Mouse (Mus musculus): Measurements from ENCODE around the gene Vegfa. TPM values are rescaled to one million over a fixed set of nuclear protein-coding genes. Genes with fewer than 3 reads are reported as not detected.

The Vegfa gene
- polyA plus RNA-seq, 1 experiment from 2014 or later: 3.3 TPM

GRCm38 (mm10) chr17:46021760-46022159 lies 10.4 kb downstream of the Vegfa start:
- ATAC-seq (ENCODE audit: insufficient number of reproducible peaks, low FRiP score, low TSS enrichment, low read depth): no peak
- H3K27ac ChIP-seq (replicated peaks; ENCODE audit: low read depth, low read length): no peak overlapping the region
- H3K36me3 ChIP-seq (ENCODE audit: control insufficient read depth, insufficient read depth, low read length): peaks cover 42% of the 10 kb centered on the region
- WGBS: 94% methylated on average over 9 of the region's 9 CpGs
- H3K9ac ChIP-seq (ENCODE audit: low read length): no peak overlapping the region
- no peaks in the 10 kb centered on the region for H3K27me3 ChIP-seq (ENCODE audit: control insufficient read depth, insufficient read depth, low read length)
- no peak for DNase-seq (ENCODE audit: low spot score)
- 0 out of 2 replicates have a peak, but pooled peaks cover 3% of the 10 kb centered on the region for H3K4me1 ChIP-seq (ENCODE audit: control insufficient read depth, insufficient read depth, low read length)
- H3K4me2 ChIP-seq (ENCODE audit: low read depth, severe bottlenecking): no peak overlapping the region
- no peak overlapping the region for H3K4me3 ChIP-seq (ENCODE audit: low read depth, low read length)
- H3K9me3 ChIP-seq (ENCODE audit: control insufficient read depth, low read length): no peaks in the 10 kb centered on the region

- WGBS: 94% methylated on average over 7 of the region's 7 CpGs
- H3K9me3 ChIP-seq (ENCODE audit: control insufficient read depth, low read length): no peaks in the 10 kb centered on the region
- ATAC-seq (ENCODE audit: insufficient number of reproducible peaks, low FRiP score, low TSS enrichment, low read depth) (no peak), DNase-seq (ENCODE audit: low spot score) (no peak)
- 0 out of 2 replicates have a peak, but pooled peaks cover under 1% of the 10 kb centered on the region for H3K4me1 ChIP-seq (ENCODE audit: control insufficient read depth, insufficient read depth, low read length)
- H3K4me2 ChIP-seq (ENCODE audit: low read depth, severe bottlenecking): no peak overlapping the region
- H3K27ac ChIP-seq (replicated peaks; ENCODE audit: low read depth, low read length): no peak overlapping the region
- H3K27me3 ChIP-seq (ENCODE audit: control insufficient read depth, insufficient read depth, low read length): no peaks in the 10 kb centered on the region
- peaks cover 43% of the 10 kb centered on the region for H3K36me3 ChIP-seq (ENCODE audit: control insufficient read depth, insufficient read depth, low read length)
- no peak overlapping the region for H3K4me3 ChIP-seq (ENCODE audit: low read depth, low read length)
- H3K9ac ChIP-seq (ENCODE audit: low read length): no peak overlapping the region
Observed at GRCm38 (mm10) chr17:46021173-46021572, 11.0 kb downstream of the Vegfa start.

GRCm38 (mm10) chr17:46020579-46020978 lies 11.6 kb downstream of the Vegfa start:
- Histone ChIP-seq H3K36me3 (ENCODE audit: control insufficient read depth, insufficient read depth, low read length) (peaks cover 40% of the 10 kb centered on the region), H3K4me3 (ENCODE audit: low read depth, low read length) (no peak overlapping the region), H3K4me2 (ENCODE audit: low read depth, severe bottlenecking) (no peak overlapping the region)

GRCm38 (mm10) chr17:46018736-46019004 lies 13.5 kb downstream of the Vegfa start:
- no peak for ATAC-seq (ENCODE audit: insufficient number of reproducible peaks, low FRiP score, low TSS enrichment, low read depth)
- Histone ChIP-seq H3K36me3 (ENCODE audit: control insufficient read depth, insufficient read depth, low read length) (peaks cover 33% of the 10 kb centered on the region), H3K27ac (replicated peaks; ENCODE audit: low read depth, low read length) (no peak overlapping the region)

More at GRCm38 (mm10) chr17:46020579-46020978, 11.6 kb downstream of the Vegfa start:
- ATAC-seq (ENCODE audit: insufficient number of reproducible peaks, low FRiP score, low TSS enrichment, low read depth) (no peak), DNase-seq (ENCODE audit: low spot score) (no peak)
- WGBS: 71% methylated on average over 7 of the region's 7 CpGs
- Histone ChIP-seq H3K27ac (replicated peaks; ENCODE audit: low read depth, low read length) (no peak overlapping the region), H3K4me1 (ENCODE audit: control insufficient read depth, insufficient read depth, low read length) (no peaks in the 10 kb centered on the region), H3K9ac (ENCODE audit: low read length) (no peak overlapping the region), H3K9me3 (ENCODE audit: control insufficient read depth, low read length) (no peaks in the 10 kb centered on the region), H3K27me3 (ENCODE audit: control insufficient read depth, insufficient read depth, low read length) (no peaks in the 10 kb centered on the region)

GRCm38 (mm10) chr17:46017946-46018735 lies 14.0 kb downstream of the Vegfa start:
- Histone ChIP-seq H3K36me3 (ENCODE audit: control insufficient read depth, insufficient read depth, low read length) (peaks cover 31% of the 10 kb centered on the region), H3K4me2 (ENCODE audit: low read depth, severe bottlenecking) (no peak overlapping the region), H3K27me3 (ENCODE audit: control insufficient read depth, insufficient read depth, low read length) (no peaks in the 10 kb centered on the region), H3K4me3 (ENCODE audit: low read depth, low read length) (no peak overlapping the region), H3K4me1 (ENCODE audit: control insufficient read depth, insufficient read depth, low read length) (no peaks in the 10 kb centered on the region), H3K9ac (ENCODE audit: low read length) (no peak overlapping the region), H3K9me3 (ENCODE audit: control insufficient read depth, low read length) (no peaks in the 10 kb centered on the region), H3K27ac (replicated peaks; ENCODE audit: low read depth, low read length) (no peak overlapping the region)
- WGBS: 89% methylated on average over 24 of the region's 24 CpGs
- ATAC-seq (ENCODE audit: insufficient number of reproducible peaks, low FRiP score, low TSS enrichment, low read depth) (no peak), DNase-seq (ENCODE audit: low spot score) (no peak)

More at GRCm38 (mm10) chr17:46018736-46019004, 13.5 kb downstream of the Vegfa start:
- no peaks in the 10 kb centered on the region for H3K9me3 ChIP-seq (ENCODE audit: control insufficient read depth, low read length)
- 89% methylated on average over 10 of the region's 10 CpGs for WGBS
- no peaks in the 10 kb centered on the region for H3K27me3 ChIP-seq (ENCODE audit: control insufficient read depth, insufficient read depth, low read length)
- H3K9ac ChIP-seq (ENCODE audit: low read length): no peak overlapping the region
- no peaks in the 10 kb centered on the region for H3K4me1 ChIP-seq (ENCODE audit: control insufficient read depth, insufficient read depth, low read length)
- H3K4me2 ChIP-seq (ENCODE audit: low read depth, severe bottlenecking): no peak overlapping the region
- H3K4me3 ChIP-seq (ENCODE audit: low read depth, low read length): no peak overlapping the region
- no peak for DNase-seq (ENCODE audit: low spot score)

GRCm38 (mm10) chr17:46016617-46017016 lies 15.6 kb downstream of the Vegfa start:
- 93% methylated on average over 5 of the region's 5 CpGs for WGBS

GRCm38 (mm10) chr17:46015967-46016366 lies 16.2 kb downstream of the Vegfa start:
- Histone ChIP-seq H3K27ac (replicated peaks; ENCODE audit: low read depth, low read length) (no peak overlapping the region), H3K36me3 (ENCODE audit: control insufficient read depth, insufficient read depth, low read length) (peaks cover 21% of the 10 kb centered on the region), H3K27me3 (ENCODE audit: control insufficient read depth, insufficient read depth, low read length) (no peaks in the 10 kb centered on the region), H3K4me2 (ENCODE audit: low read depth, severe bottlenecking) (no peak overlapping the region), H3K9me3 (ENCODE audit: control insufficient read depth, low read length) (no peaks in the 10 kb centered on the region), H3K4me3 (ENCODE audit: low read depth, low read length) (no peak overlapping the region), H3K9ac (ENCODE audit: low read length) (no peak overlapping the region), H3K4me1 (ENCODE audit: control insufficient read depth, insufficient read depth, low read length) (no peaks in the 10 kb centered on the region)
- DNase-seq (ENCODE audit: low spot score) (no peak), ATAC-seq (ENCODE audit: insufficient number of reproducible peaks, low FRiP score, low TSS enrichment, low read depth) (no peak)
- WGBS: 93% methylated on average over 6 of the region's 6 CpGs

More at GRCm38 (mm10) chr17:46016617-46017016, 15.6 kb downstream of the Vegfa start:
- Histone ChIP-seq H3K36me3 (ENCODE audit: control insufficient read depth, insufficient read depth, low read length) (peaks cover 23% of the 10 kb centered on the region), H3K9me3 (ENCODE audit: control insufficient read depth, low read length) (no peaks in the 10 kb centered on the region), H3K27ac (replicated peaks; ENCODE audit: low read depth, low read length) (no peak overlapping the region), H3K27me3 (ENCODE audit: control insufficient read depth, insufficient read depth, low read length) (no peaks in the 10 kb centered on the region), H3K4me3 (ENCODE audit: low read depth, low read length) (no peak overlapping the region), H3K4me2 (ENCODE audit: low read depth, severe bottlenecking) (no peak overlapping the region), H3K4me1 (ENCODE audit: control insufficient read depth, insufficient read depth, low read length) (no peaks in the 10 kb centered on the region), H3K9ac (ENCODE audit: low read length) (no peak overlapping the region)
- ATAC-seq (ENCODE audit: insufficient number of reproducible peaks, low FRiP score, low TSS enrichment, low read depth): no peak
- DNase-seq (ENCODE audit: low spot score): no peak

- no peak for ATAC-seq (ENCODE audit: insufficient number of reproducible peaks, low FRiP score, low TSS enrichment, low read depth)
- no peaks in the 10 kb centered on the region for H3K9me3 ChIP-seq (ENCODE audit: control insufficient read depth, low read length)
- H3K27ac ChIP-seq (replicated peaks; ENCODE audit: low read depth, low read length): no peak overlapping the region
- H3K4me2 ChIP-seq (ENCODE audit: low read depth, severe bottlenecking): no peak overlapping the region
- no peak overlapping the region for H3K9ac ChIP-seq (ENCODE audit: low read length)
- H3K4me1 ChIP-seq (ENCODE audit: control insufficient read depth, insufficient read depth, low read length): no peaks in the 10 kb centered on the region
- no peak overlapping the region for H3K4me3 ChIP-seq (ENCODE audit: low read depth, low read length)
- peaks cover 14% of the 10 kb centered on the region for H3K36me3 ChIP-seq (ENCODE audit: control insufficient read depth, insufficient read depth, low read length)
- 93% methylated on average over 2 of the region's 2 CpGs for WGBS
- H3K27me3 ChIP-seq (ENCODE audit: control insufficient read depth, insufficient read depth, low read length): no peaks in the 10 kb centered on the region
- DNase-seq (ENCODE audit: low spot score): no peak
Observed at GRCm38 (mm10) chr17:46014935-46015334, 17.2 kb downstream of the Vegfa start.

- Histone ChIP-seq H3K4me3 (ENCODE audit: low read depth, low read length) (no peak overlapping the region), H3K4me2 (ENCODE audit: low read depth, severe bottlenecking) (no peak overlapping the region), H3K9ac (ENCODE audit: low read length) (no peak overlapping the region), H3K27ac (replicated peaks; ENCODE audit: low read depth, low read length) (no peak overlapping the region), H3K27me3 (ENCODE audit: control insufficient read depth, insufficient read depth, low read length) (no peaks in the 10 kb centered on the region), H3K4me1 (ENCODE audit: control insufficient read depth, insufficient read depth, low read length) (no peaks in the 10 kb centered on the region), H3K36me3 (ENCODE audit: control insufficient read depth, insufficient read depth, low read length) (peaks cover 6% of the 10 kb centered on the region; the same call in 1 of the 2 replicates), H3K9me3 (ENCODE audit: control insufficient read depth, low read length) (no peaks in the 10 kb centered on the region)
- 91% methylated on average over 15 of the region's 15 CpGs for WGBS
- ATAC-seq (ENCODE audit: insufficient number of reproducible peaks, low FRiP score, low TSS enrichment, low read depth) (no peak), DNase-seq (ENCODE audit: low spot score) (no peak)
Observed at GRCm38 (mm10) chr17:46013549-46013948, 18.6 kb downstream of the Vegfa start.
